Mouse (Mus musculus) cerebellum, adult 2 months (tissue): ENCODE measurements around the gene Slc38a9.

Source experiments
- CTCF ChIP-seq: fragments of 200-500 bp; IDR thresholded peaks from 2 replicates; pipeline ENCODE4 v1.5.1; 2011; ENCODE audit warnings: low read depth, mild to moderate bottlenecking, control low read depth, low read length, moderate library complexity, borderline replicate concordance; ENCODE audit not compliant: insufficient read depth
- POLR2A ChIP-seq: fragments of 200-500 bp; IDR thresholded peaks from 2 replicates; pipeline ENCODE4 v1.6.1; 2011; ENCODE audit warnings: low read length, control low read depth, borderline replicate concordance; ENCODE audit not compliant: insufficient read depth

DNA sequence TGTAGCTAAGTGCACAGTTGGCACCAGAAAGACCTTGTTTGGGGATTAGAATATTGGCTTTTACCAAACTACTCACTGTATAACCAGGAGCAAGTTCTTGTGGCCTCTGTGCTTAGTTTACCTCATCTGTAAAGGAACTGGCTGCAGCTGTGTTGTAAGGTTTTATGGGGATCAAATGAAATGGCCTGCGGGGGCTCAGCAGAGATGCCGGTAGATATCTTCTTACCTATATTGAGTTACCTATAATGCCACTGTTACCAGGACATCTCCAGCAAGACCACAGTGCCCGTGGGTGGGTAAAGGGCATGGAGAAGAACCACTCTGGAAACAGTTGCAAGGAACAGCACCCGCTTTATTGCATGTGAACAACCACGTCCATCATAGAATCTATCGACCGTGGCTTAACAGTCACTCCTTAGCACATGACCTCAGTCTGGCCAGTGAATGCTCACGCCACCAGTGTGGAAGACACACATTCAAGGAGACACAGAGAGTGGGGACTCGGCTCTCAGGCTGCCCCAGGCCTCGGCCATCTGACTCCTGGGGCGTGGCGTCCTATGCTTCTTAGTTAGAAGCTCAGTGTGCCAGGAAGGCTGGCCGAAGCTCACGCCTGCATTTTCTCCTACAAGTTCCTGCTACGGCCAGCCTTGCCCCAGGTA lies 59.7 kb downstream of the Slc38a9 start:
- no peak for TF ChIP-seq CTCF
- TF ChIP-seq POLR2A = no peak
